Mouse (Mus musculus): ENCODE results near the gene Sesn3. TPM values are rescaled to one million over a fixed set of nuclear protein-coding genes. Genes with fewer than 3 reads are reported as not detected.
A peak's percentile ranks its signal among the peaks of the same experiment; 100 is the strongest.
"Not testable (repeated sequence)": the region's sequence is repeated elsewhere in the genome, so short reads cannot be mapped to it uniquely, and the experiment has no call there.

The Sesn3 gene
- polyA plus RNA-seq (2014; fragmentation: Nextera tagmentation; extraction: Ambion mirVana), result 13.3 and 18.5 TPM in 2 replicates

- Histone ChIP-seq H3K4me2 (ENCODE audit: low read length) (peak within 1 kb of the TSS; percentile 81), H3K9ac (ENCODE audit: low read length) (peak within 1 kb of the TSS; percentile 68), H3K36me3 (ENCODE audit: control insufficient read depth, insufficient read depth, low read length) (no peaks in the 10 kb centered on the region), H3K4me3 (ENCODE audit: control insufficient read depth in 1 of 2, insufficient read depth in 1 of 2, low read depth in 1 of 2, low read length in 2 of 2) (peak within 1 kb of the TSS; percentile 24 to 94), H3K27ac (replicated peaks in 1 of 2; ENCODE audit: control insufficient read depth in 1 of 2, insufficient read depth in 1 of 2, low read depth in 2 of 2, low read length in 2 of 2) (peak within 1 kb of the TSS; percentile 93 to 96), H3K4me1 (ENCODE audit: control insufficient read depth in 2 of 2, insufficient read depth in 2 of 2, low read length in 2 of 2) (peaks cover 2 to 5% of the 10 kb centered on the region in 2 experiments; a peak in 3 of 4 replicates), H3K27me3 (ENCODE audit: control insufficient read depth, insufficient read depth, low read length) (no peaks in the 10 kb centered on the region), H3K9me3 (ENCODE audit: control insufficient read depth, low read length) (no peaks in the 10 kb centered on the region)
- peak; percentile 45 for ATAC-seq (ENCODE audit: insufficient number of reproducible peaks, insufficient read depth, low FRiP score, low read depth)
- WGBS, result under 1% methylated on average over 25 of the region's 25 CpGs
Observed at GRCm38 (mm10) chr9:14274986-14275720, at the start of gene Sesn3. Sesn3 (plus strand) TSS chr9:14275067.

GRCm38 (mm10) chr9:14227086-14227485 is 47.8 kb upstream of the Sesn3 start:
- not testable (repeated sequence) for H3K9ac ChIP-seq (ENCODE audit: low read length); H3K27ac ChIP-seq (replicated peaks in 1 of 2; ENCODE audit: control insufficient read depth in 1 of 2, insufficient read depth in 1 of 2, low read depth in 2 of 2, low read length in 2 of 2); H3K4me2 ChIP-seq (ENCODE audit: low read length); H3K36me3 ChIP-seq (ENCODE audit: control insufficient read depth, insufficient read depth, low read length); H3K27me3 ChIP-seq (ENCODE audit: control insufficient read depth, insufficient read depth, low read length); ATAC-seq (ENCODE audit: insufficient number of reproducible peaks, insufficient read depth, low FRiP score, low read depth); H3K4me3 ChIP-seq (ENCODE audit: control insufficient read depth in 1 of 2, insufficient read depth in 1 of 2, low read depth in 1 of 2, low read length in 2 of 2); H3K4me1 ChIP-seq (ENCODE audit: control insufficient read depth in 2 of 2, insufficient read depth in 2 of 2, low read length in 2 of 2); H3K9me3 ChIP-seq (ENCODE audit: control insufficient read depth, low read length)
- 72% methylated on average over 2 of the region's 2 CpGs for WGBS

DNA sequence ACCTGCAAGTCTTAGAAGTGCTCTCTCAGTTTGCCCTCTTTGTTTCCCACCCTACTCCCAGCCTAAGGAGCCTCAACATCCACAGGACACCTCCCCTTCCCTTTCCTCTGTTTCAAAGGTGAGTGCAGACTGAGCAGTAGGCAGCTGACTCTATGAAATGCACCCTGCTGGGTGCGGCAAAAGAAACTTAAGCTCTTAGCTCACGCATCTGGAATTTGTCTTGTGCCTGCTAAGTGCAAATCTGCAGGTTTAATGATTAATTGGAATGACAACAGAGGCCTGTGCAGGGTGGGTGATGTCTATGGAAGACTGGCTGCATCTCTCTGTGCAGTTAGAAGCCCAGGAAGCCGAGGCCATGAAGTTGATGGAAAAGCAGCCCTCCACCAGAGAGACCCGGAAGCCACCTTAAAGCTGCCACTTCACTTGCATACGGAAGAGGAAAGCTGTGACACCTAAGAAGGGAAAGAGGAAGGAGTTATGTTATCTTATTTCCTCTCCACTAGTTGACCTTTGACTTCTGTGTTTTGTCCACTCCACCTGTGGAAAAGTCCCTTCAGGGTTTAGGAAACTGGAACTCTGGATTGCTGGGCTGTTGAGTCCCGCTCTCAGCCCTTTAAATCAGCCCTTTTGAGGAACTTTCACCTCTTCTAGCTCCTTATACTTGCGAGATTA is 41.0 kb upstream of the Sesn3 start:
- Histone ChIP-seq H3K4me3 (ENCODE audit: control insufficient read depth in 1 of 2, insufficient read depth in 1 of 2, low read depth in 1 of 2, low read length in 2 of 2) (no peak overlapping the region), H3K4me2 (ENCODE audit: low read length) (no peak overlapping the region), H3K27me3 (ENCODE audit: control insufficient read depth, insufficient read depth, low read length) (no peaks in the 10 kb centered on the region), H3K27ac (replicated peaks in 1 of 2; ENCODE audit: control insufficient read depth in 1 of 2, insufficient read depth in 1 of 2, low read depth in 2 of 2, low read length in 2 of 2) (no peak overlapping the region), H3K4me1 (ENCODE audit: control insufficient read depth in 2 of 2, insufficient read depth in 2 of 2, low read length in 2 of 2) (peaks cover 0 to 2% of the 10 kb centered on the region in 2 experiments; a peak in 1 of 4 replicates), H3K9ac (ENCODE audit: low read length) (no peak overlapping the region), H3K36me3 (ENCODE audit: control insufficient read depth, insufficient read depth, low read length) (no peaks in the 10 kb centered on the region), H3K9me3 (ENCODE audit: control insufficient read depth, low read length) (no peaks in the 10 kb centered on the region)
- ATAC-seq (ENCODE audit: insufficient number of reproducible peaks, insufficient read depth, low FRiP score, low read depth), result no peak
- 45% methylated on average over 7 of the region's 7 CpGs for WGBS

GRCm38 (mm10) chr9:14235286-14235685 is 39.6 kb upstream of the Sesn3 start:
- no peak overlapping the region for H3K9ac ChIP-seq (ENCODE audit: low read length)
- H3K9me3 ChIP-seq (ENCODE audit: control insufficient read depth, low read length), result no peaks in the 10 kb centered on the region
- no peak for ATAC-seq (ENCODE audit: insufficient number of reproducible peaks, insufficient read depth, low FRiP score, low read depth)
- H3K4me3 ChIP-seq (ENCODE audit: control insufficient read depth in 1 of 2, insufficient read depth in 1 of 2, low read depth in 1 of 2, low read length in 2 of 2), result no peak overlapping the region
- peaks cover 0 to 2% of the 10 kb centered on the region in 2 experiments; a peak in 1 of 4 replicates for H3K4me1 ChIP-seq (ENCODE audit: control insufficient read depth in 2 of 2, insufficient read depth in 2 of 2, low read length in 2 of 2)
- no peaks in the 10 kb centered on the region for H3K27me3 ChIP-seq (ENCODE audit: control insufficient read depth, insufficient read depth, low read length)
- no peak overlapping the region for H3K4me2 ChIP-seq (ENCODE audit: low read length)
- WGBS, result 75% methylated on average over 2 of the region's 2 CpGs
- H3K36me3 ChIP-seq (ENCODE audit: control insufficient read depth, insufficient read depth, low read length), result no peaks in the 10 kb centered on the region
- no peak overlapping the region for H3K27ac ChIP-seq (replicated peaks in 1 of 2; ENCODE audit: control insufficient read depth in 1 of 2, insufficient read depth in 1 of 2, low read depth in 2 of 2, low read length in 2 of 2)

DNA sequence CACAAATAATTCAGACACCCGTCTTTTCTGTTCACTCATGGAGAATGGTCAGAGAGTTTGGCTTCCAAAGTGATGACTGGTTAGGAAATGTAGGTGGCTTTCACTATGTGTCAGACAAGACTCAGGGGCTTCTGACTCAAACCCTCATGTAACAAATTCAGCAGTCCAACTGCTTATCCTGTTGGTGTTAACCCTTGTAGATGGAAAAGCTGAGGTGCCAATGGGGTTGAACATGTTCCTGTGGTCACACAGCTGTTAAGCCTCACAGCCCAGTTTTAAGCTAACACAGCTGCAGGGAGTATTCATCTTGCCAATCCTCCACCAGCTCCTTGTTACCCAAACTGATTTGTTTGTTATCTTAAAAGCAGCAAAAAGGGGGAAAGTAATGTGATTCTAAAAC is 33.9 kb upstream of the Sesn3 start:
- H3K4me3 ChIP-seq (ENCODE audit: control insufficient read depth in 1 of 2, insufficient read depth in 1 of 2, low read depth in 1 of 2, low read length in 2 of 2); ATAC-seq (ENCODE audit: insufficient number of reproducible peaks, insufficient read depth, low FRiP score, low read depth); H3K4me2 ChIP-seq (ENCODE audit: low read length); H3K27ac ChIP-seq (replicated peaks in 1 of 2; ENCODE audit: control insufficient read depth in 1 of 2, insufficient read depth in 1 of 2, low read depth in 2 of 2, low read length in 2 of 2); H3K36me3 ChIP-seq (ENCODE audit: control insufficient read depth, insufficient read depth, low read length); H3K27me3 ChIP-seq (ENCODE audit: control insufficient read depth, insufficient read depth, low read length); H3K9ac ChIP-seq (ENCODE audit: low read length); H3K4me1 ChIP-seq (ENCODE audit: control insufficient read depth in 2 of 2, insufficient read depth in 2 of 2, low read length in 2 of 2); H3K9me3 ChIP-seq (ENCODE audit: control insufficient read depth, low read length): not testable (repeated sequence)
- 64% methylated on average over 1 of the region's 1 CpGs for WGBS

GRCm38 (mm10) chr9:14242308-14242707 is 32.6 kb upstream of the Sesn3 start:
- Histone ChIP-seq H3K9ac (ENCODE audit: low read length) (no peak overlapping the region), H3K36me3 (ENCODE audit: control insufficient read depth, insufficient read depth, low read length) (no peaks in the 10 kb centered on the region), H3K27ac (replicated peaks in 1 of 2; ENCODE audit: control insufficient read depth in 1 of 2, insufficient read depth in 1 of 2, low read depth in 2 of 2, low read length in 2 of 2) (no peak overlapping the region), H3K4me2 (ENCODE audit: low read length) (no peak overlapping the region), H3K4me3 (ENCODE audit: control insufficient read depth in 1 of 2, insufficient read depth in 1 of 2, low read depth in 1 of 2, low read length in 2 of 2) (no peak overlapping the region), H3K27me3 (ENCODE audit: control insufficient read depth, insufficient read depth, low read length) (no peaks in the 10 kb centered on the region), H3K9me3 (ENCODE audit: control insufficient read depth, low read length) (no peaks in the 10 kb centered on the region), H3K4me1 (ENCODE audit: control insufficient read depth in 2 of 2, insufficient read depth in 2 of 2, low read length in 2 of 2) (peaks cover 4 to 10% of the 10 kb centered on the region in 2 experiments)
- WGBS, result 68% methylated on average over 2 of the region's 2 CpGs
- ATAC-seq (ENCODE audit: insufficient number of reproducible peaks, insufficient read depth, low FRiP score, low read depth), result no peak

DNA sequence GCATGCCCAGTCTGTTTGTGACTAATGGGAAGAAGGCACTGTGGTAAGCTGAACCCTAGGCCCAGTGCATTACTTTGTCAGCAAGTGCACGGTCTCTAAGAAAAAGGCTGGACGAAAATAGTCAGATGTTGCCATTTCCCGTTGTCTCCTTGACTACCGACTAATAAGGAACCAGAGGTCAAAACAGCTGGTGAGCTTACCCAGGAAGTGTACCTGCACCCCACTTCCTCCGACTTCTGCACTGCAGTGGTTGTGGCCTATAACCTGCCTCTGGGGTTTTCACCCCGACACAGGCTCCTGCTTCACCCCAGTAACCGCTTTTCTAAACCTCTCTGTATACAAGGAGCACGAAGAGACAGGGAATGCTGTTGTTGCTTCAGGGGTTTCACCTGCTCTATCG is 30.3 kb upstream of the Sesn3 start:
- Histone ChIP-seq H3K4me3 (ENCODE audit: control insufficient read depth in 1 of 2, insufficient read depth in 1 of 2, low read depth in 1 of 2, low read length in 2 of 2) (no peak overlapping the region), H3K4me2 (ENCODE audit: low read length) (no peak overlapping the region), H3K4me1 (ENCODE audit: control insufficient read depth in 2 of 2, insufficient read depth in 2 of 2, low read length in 2 of 2) (peaks cover 10 to 17% of the 10 kb centered on the region in 2 experiments), H3K36me3 (ENCODE audit: control insufficient read depth, insufficient read depth, low read length) (no peaks in the 10 kb centered on the region), H3K9ac (ENCODE audit: low read length) (no peak overlapping the region), H3K9me3 (ENCODE audit: control insufficient read depth, low read length) (no peaks in the 10 kb centered on the region), H3K27me3 (ENCODE audit: control insufficient read depth, insufficient read depth, low read length) (no peaks in the 10 kb centered on the region), H3K27ac (replicated peaks in 1 of 2; ENCODE audit: control insufficient read depth in 1 of 2, insufficient read depth in 1 of 2, low read depth in 2 of 2, low read length in 2 of 2) (no peak overlapping the region)
- 56% methylated on average over 9 of the region's 9 CpGs for WGBS
- ATAC-seq (ENCODE audit: insufficient number of reproducible peaks, insufficient read depth, low FRiP score, low read depth), result no peak

Data from heart, embryonic 14.5 days (tissue).